Mouse (Mus musculus): ENCODE results near the gene Fbn1. TPM values are rescaled to one million over a fixed set of nuclear protein-coding genes. Genes with fewer than 3 reads are reported as not detected.

The Fbn1 gene
- 11.5 TPM for polyA plus RNA-seq (2015; fragmentation: Illumina TruSeq; extraction: RNeasy Lipid Tissue Mini Kit (QIAGEN cat#74804); ENCODE audit: insufficient read depth, low read depth, low replicate concordance)

DNA sequence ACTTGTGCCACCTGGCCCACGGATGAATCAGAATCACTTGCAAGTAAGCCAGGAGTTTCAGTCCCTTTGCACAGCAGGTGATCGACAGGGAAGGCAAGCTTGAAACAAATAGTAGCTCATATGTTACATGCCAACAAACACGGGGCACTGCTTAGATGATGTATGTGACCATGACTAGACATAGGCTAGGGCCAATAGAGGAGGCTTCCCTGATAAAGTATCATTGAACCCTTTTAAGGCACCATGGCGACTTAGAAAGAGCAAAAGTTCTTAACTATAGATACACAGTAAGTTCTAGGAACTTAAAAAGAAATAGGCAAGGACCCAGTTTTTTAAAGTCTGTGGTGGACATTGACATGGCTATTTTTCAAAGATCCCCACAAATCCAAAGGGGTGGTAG is at the start of gene Fbn1:
Gene Fbn1 (minus strand): TSS at position 101 of the 400 bp plus-strand sequence.

DNA sequence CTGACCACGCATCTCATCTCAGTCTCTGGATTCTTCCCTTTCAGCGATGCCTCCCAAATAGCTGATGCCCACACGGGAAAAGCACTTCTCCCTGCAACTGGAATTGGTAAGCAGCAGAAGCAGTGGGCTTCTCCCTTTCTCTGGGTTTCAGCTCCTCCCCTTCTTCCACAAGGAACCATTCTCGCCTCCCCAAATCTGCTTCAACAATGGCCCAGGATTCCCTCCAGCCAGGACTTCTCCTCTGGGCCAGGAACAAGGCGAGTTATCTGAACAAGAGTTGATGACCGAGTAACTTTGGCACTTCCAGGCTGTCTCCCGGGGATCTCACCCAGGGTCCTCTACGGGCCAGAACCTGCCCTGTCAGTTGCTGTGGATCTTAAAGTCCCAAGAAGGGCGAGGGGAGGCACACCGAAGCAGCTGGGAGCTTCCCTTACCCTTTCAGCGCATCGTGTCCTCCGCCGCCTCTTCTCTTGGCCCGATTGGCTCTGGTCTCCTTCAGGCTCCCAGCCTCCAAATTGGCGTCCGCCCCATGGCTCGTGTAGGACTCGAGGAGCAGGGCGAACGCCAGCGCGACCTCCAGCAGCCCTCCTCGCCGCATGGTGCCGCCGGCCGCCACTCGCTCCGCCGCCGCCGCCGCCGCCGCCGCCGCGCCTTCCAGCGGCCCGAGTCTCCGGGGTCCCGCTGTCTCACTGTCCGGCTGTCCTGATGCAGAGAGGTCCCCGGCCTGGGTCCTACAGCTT is 2.6 kb downstream of the Fbn1 start, which contains the start of gene Gm9913:
Gene Gm9913 (plus strand): TSS at position 84 of the 740 bp plus-strand sequence.

Other genes with a start within 250 kb of the Fbn1 start
- gene Gm9913, start 2.9 kb downstream of the Fbn1 start, polyA plus RNA-seq (2015; fragmentation: Illumina TruSeq; extraction: RNeasy Lipid Tissue Mini Kit (QIAGEN cat#74804); ENCODE audit: insufficient read depth, low read depth, low replicate concordance) = not detected
- gene Cep152, start 117.1 kb upstream of the Fbn1 start, polyA plus RNA-seq (2015; fragmentation: Illumina TruSeq; extraction: RNeasy Lipid Tissue Mini Kit (QIAGEN cat#74804); ENCODE audit: insufficient read depth, low read depth, low replicate concordance) = 1.4 TPM
- gene Eid1, start 165.1 kb upstream of the Fbn1 start, polyA plus RNA-seq (2015; fragmentation: Illumina TruSeq; extraction: RNeasy Lipid Tissue Mini Kit (QIAGEN cat#74804); ENCODE audit: insufficient read depth, low read depth, low replicate concordance) = 23.2 TPM
- not detected for gene Shc4, start 216.2 kb upstream of the Fbn1 start, polyA plus RNA-seq (2015; fragmentation: Illumina TruSeq; extraction: RNeasy Lipid Tissue Mini Kit (QIAGEN cat#74804); ENCODE audit: insufficient read depth, low read depth, low replicate concordance)